Mouse (Mus musculus): ENCODE results near the gene Stra8.

DNA sequence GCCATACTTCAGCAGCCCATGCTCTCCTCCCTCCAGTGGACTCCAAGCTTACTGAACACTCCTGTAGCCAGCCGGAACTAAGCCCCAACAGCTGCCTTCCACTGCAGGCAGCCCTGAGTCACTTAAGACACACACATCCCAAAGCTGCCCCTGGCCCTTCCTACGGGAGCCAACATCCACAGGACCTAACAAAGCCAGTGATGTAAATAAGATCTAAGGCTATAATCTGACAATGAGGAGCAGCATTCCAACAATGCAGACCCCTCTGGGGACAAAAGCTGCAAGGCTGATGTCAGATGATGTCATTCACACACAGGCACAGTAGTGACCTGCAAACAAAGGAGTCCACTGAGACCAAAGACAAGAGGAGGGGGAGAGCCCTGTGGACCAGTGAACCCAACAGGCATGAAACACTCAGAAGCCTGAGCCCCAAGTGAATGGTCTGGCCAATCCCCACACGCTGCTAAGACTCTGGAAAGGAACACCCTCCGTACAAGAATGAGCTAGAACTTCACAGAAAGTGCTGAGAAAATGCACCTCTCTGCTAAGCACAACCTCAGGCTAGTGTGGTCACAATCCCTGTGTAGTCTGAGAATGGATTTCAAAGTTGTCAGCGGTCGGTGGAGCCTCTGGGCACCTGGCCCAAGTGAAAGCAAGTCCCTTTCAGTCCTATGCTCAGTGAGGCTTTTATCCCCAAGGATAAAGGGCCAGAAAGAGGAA lies 32.7 kb upstream of the Stra8 start:
- TF ChIP-seq E2F4 (IDR thresholded peaks at IDR 0.05; ENCODE audit: insufficient read depth), result no peak
- no peak for TF ChIP-seq POLR2A (IDR thresholded peaks at IDR 0.05; ENCODE audit: insufficient read length, low read depth)
- no peak for TF ChIP-seq USF1 (IDR thresholded peaks at IDR 0.05; ENCODE audit: low read depth)
- TF ChIP-seq MAX (IDR thresholded peaks at IDR 0.05; ENCODE audit: low read depth), result no peak

All from myocyte (in vitro differentiated cells).